Mouse (Mus musculus) gastrocnemius, adult 2 months (tissue): ENCODE data around the gene Dcst2. TPM values are rescaled to one million over a fixed set of nuclear protein-coding genes. Genes with fewer than 3 reads are reported as not detected.
A peak's percentile ranks its signal among the peaks of the same experiment; 100 is the strongest.

Experiments
- DNase-seq: peaks from one replicate; pipeline ENCODE4 v3.0.0; 2022
- H3K27ac ChIP-seq: fragments of 200-600 bp; 2 replicates; pipeline ENCODE4 v1.8.1; 2022; ENCODE audit warnings: mild to moderate bottlenecking
- H3K4me3 ChIP-seq: fragments of 200-600 bp; 2 replicates; pipeline ENCODE4 v1.8.1; 2022; ENCODE audit warnings: mild to moderate bottlenecking, moderate library complexity
- CTCF ChIP-seq: fragments of 200-600 bp; IDR thresholded peaks from 2 replicates; pipeline ENCODE4 v1.8.1; 2022; ENCODE audit warnings: antibody characterized with exemption, mild to moderate bottlenecking, moderate library complexity
- intact Hi-C: fragments of 180-260 bp; cut with DNase I; formaldehyde crosslinking; loops from one replicate; pipeline ENCODE4 v1.15.1; 2025
- total RNA-seq, 2 experiments: library from RNA; stranded (reverse); gene quantifications; 2 replicates each; pipeline ENCODE4 v1.2.3; 2021

The Dcst2 gene
- total RNA-seq, 2 experiments from 2014 or later = not detected

DNA sequence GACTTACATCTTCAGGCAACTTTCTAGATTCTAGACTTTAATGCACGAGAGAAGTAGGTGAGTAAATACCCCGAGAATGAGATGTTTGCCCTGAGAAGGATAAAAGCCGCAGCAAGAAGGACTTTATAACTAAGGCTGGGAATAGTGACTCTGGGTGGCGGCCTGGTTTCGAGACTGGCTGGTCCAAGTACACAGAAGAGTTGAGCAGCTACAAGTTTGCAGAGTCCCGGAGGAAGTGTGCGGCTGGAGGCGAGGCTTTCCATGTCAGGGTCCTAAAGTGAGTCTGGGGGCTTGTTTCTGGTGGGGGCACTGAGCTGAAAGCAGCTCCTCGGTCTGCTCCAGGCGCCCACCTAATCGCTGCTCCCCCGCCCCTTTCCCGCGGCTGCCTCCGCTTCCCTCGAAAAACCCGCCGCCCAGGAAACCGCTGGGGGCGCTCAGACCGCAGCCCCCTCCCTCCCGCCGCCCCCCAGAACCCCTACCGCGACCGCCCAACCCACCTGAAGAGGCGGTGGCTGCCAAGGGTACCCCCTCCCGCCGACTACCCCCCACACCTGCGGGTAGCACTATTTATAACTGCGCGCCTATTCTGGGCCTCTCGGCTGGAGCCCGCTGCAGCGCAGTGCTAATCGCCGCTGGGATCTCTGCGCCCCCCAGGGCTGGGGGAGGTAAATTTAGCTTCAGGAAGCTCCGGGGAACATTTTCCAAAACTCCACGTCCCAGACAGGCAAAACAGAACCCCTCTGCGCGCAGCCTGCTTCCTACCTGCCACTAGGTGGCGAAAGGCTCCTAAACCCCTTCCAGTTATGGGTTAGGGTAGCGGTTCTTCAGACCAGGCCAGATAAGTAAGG, 34.3 kb downstream of the Dcst2 start:
- intact Hi-C loops = loop anchor here (2.0 to 5.0 kb wide), 3 partner anchors 15 to 91 kb away; partner anchors contain the start of genes Flad1 and Pygo2
- peak; percentile 79 for DNase-seq
- Histone ChIP-seq H3K4me3 (peak overlapping the region; percentile 82), H3K27ac (peak overlapping the region; percentile 95)
- TF ChIP-seq CTCF = peak; percentile 91

DNA sequence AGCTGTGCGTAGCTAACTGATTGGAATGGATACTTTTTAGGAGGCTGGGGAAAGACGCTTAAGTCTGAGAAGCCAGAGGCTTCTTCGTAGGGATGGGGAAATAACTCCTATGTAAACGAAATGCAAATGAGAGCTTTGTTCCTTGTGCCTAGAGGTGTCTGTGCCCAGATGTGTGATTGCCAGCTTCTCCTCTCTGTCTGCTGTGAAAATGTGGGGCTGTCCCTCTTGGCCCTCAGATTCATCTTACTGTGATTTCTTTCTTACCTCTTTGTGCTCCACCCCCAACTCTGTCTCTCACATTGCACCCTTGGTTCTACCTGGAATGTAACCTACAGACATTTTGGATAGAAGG, 34.9 kb downstream of the Dcst2 start:
- Histone ChIP-seq H3K4me3 (peak overlapping the region; percentile 82), H3K27ac (peak overlapping the region; percentile 95)
- DNase-seq = no peak
- no peak for TF ChIP-seq CTCF
- intact Hi-C loops = loop anchor here (2.0 to 5.0 kb wide), 2 partner anchors 14 to 91 kb away; partner anchors contain the start of gene Flad1

DNA sequence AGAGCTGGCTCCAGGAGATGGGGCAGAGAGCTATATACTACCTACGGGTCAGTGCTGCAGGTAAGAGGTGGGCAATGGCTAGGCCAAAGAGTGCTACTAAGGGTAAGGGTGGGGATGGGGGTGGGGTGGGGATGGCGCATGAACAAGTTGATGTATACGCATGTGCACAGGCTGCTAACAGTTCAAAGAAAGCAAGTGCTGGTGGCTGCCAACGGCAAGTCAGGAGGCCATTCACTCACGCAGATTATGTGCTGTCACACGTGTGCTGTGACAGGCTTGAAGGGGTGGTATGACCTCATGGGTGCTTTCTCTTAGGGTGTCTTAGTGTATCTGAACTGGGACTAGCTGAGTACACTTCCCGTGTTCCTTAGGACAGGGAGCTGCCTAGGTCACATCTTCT, 39.6 kb downstream of the Dcst2 start:
- no peak for TF ChIP-seq CTCF
- Histone ChIP-seq H3K27ac (no peak overlapping the region), H3K4me3 (no peak overlapping the region)
- DNase-seq = no peak
- intact Hi-C loops = no loop called here

DNA sequence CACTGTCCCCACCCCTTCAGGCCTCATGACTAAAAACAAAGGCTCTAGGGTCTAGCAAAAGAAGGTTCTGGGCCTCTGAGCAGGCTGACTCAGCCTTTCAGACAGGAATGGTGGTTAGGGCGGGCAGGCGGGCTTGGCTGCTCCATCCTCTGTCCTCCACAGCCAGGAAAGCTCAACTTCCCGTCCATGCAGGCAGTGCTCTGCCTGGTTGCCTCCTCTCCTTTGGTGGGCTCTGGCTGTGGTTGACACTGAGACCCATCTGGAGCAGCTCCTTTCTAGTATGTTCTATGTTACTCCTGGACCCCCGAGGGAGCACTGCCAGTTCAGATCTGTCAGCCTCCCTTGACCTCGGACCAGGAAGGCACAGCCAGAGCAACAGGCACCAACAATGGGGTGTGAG, 40.9 kb downstream of the Dcst2 start, which contains the start of gene Lenep:
Gene Lenep, minus strand, starts transcription at position 101 of the 400 bp plus-strand sequence.
- H3K4me3 ChIP-seq = no peak within 1 kb of the TSS
- TF ChIP-seq CTCF = no peak
- peak; percentile 14 for DNase-seq
- intact Hi-C loops = no loop called here
- H3K27ac ChIP-seq = no peak within 1 kb of the TSS

DNA sequence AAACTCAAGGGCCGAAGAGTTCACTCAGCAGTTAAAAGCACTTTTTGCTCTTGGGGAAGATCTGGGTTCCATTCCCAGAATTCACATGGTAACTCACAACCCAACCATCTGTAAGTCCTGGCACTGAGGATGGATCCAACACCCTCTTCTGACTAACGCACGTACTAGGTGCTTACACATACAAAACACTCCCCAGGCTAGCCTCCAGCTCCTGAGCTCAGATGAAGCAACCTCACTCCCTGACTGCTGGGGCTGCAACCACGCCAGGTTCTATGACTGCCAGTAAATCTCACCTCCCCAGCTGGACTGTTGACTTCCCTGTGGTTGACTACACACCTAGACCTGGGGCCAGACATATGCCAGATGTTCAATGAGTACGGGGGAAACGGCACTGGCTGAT, 45.1 kb downstream of the Dcst2 start:
- Histone ChIP-seq H3K27ac (peak overlapping the region; percentile 78), H3K4me3 (no peak overlapping the region)
- intact Hi-C loops = no loop called here
- TF ChIP-seq CTCF = no peak
- DNase-seq = peak; percentile 77

DNA sequence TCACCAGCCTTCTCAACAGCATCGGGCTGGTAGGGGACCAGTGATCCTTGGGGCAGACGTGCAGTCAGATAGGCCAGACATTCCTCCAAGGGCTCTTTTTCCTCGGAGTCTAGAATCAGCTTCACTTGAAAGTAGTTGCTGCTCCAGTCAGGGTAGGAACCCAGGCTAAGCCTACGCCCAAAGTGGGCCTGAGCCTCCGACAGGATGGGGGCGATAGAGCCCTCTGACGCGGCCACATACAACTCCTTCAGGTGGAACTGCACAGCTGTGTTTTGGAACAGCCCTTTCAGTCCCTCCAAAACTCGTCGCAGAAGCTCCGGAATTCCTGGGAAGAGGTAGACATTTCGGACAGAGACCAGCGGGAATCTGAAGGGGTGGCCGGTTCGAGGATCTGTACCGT, 46.7 kb downstream of the Dcst2 start:
- no peak overlapping the region for H3K27ac ChIP-seq
- peak; percentile 20 for DNase-seq
- TF ChIP-seq CTCF = no peak
- H3K4me3 ChIP-seq = no peak overlapping the region
- intact Hi-C loops = no loop called here

DNA sequence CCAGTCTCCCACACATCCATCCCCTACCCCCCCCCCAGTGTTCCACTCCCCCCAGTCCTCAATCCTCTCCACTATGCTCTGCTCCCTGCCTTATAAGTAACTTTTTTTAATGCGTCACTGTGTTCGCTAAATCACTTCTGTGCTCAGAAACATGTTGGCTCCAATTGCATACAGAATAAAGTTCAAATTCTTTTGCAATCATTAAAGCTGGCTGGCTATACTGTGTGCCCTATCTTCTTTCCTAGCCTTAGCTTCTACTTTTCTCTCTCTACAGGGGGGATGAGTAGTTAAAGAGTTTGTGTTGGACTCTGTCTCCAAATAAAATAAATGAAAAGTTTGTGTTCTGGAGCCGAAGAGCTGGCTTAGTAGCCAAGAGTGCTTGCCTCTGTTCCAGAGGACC, 47.9 kb downstream of the Dcst2 start:
- intact Hi-C loops = loop anchor here (2.0 kb wide), 1 partner anchor 13 kb away; no protein-coding TSS in a partner anchor

DNA sequence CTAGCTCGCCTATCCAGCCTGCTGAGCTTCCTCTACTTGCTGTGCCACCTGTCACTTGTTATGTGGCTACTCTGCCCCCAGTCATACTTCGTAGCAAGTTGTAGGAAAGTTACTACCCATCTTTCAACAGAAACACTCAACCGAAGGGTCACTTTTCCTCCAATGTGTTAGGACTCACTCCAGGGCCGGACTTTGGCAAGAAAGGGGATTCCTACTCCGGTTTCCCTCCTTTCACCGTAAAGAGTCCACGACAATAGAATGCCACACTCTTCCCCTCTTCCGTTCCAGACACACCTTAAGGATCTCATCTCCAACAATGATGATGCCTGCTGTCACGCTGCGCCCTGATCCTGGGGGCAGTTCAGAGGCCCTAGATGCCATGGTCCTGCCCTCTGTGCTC, 49.1 kb downstream of the Dcst2 start:
- no peak for TF ChIP-seq CTCF
- Histone ChIP-seq H3K27ac (peak overlapping the region; percentile 91), H3K4me3 (peak overlapping the region; percentile 91)
- intact Hi-C loops = loop anchor here (2.0 kb wide), 1 partner anchor 14 kb away; no protein-coding TSS in a partner anchor
- no peak for DNase-seq

More for the DNA sequence above, 47.9 kb downstream of the Dcst2 start:
- no peak overlapping the region for H3K4me3 ChIP-seq
- H3K27ac ChIP-seq = no peak overlapping the region
- no peak for DNase-seq
- no peak for TF ChIP-seq CTCF

DNA sequence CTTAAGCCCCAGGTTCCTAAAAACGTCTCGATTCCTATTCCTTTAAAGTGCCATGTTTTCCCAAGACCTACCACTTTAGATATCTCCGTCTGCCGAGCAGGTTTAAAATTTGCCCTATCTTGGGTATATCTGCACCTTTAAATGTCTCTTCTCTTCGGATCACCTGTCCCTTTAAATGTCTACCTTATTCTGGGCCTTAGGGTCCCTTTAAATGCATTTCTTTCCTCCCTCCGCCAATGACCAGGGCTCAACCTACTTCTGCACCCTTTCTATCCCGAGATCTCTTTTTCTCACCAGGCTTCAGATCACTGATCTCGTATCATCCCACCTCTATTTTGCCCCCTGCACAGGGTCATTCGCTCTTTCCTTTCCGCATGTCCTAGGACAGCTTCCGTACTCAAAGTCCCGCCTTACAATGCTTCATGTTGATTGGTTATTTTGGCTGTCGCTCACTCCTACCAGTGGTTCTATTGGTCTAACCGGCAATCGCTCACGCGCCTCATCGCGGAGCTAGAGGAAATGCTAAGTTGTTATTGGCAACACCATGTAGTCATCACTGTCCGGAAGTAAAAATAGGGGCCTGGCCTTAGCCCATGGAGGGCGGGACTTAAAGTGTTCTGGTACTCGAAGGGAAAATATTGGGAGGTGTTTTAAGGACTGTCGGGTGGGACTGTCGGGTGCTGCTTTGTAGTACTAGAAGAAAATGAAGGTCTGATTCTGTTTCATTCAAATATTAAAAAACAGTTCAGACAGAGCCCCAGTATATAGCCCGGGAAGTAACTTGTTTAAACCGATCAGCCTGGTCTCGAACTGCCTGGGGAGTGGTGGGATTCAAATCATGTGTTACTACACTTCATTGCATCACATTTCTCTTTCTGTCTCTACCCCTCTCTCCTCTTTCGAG, 50.0 kb downstream of the Dcst2 start, which contains the start of gene Flad1:
Gene Flad1, minus strand, starts transcription at position 381 of the 904 bp plus-strand sequence.
- peak; percentile 95 for DNase-seq
- intact Hi-C loops = loop anchor here (2.0 kb wide), 1 partner anchor 15 kb away; no protein-coding TSS in a partner anchor
- H3K4me3 ChIP-seq = peak within 1 kb of the TSS; percentile 91
- H3K27ac ChIP-seq = peak within 1 kb of the TSS; percentile 91
- no peak for TF ChIP-seq CTCF

DNA sequence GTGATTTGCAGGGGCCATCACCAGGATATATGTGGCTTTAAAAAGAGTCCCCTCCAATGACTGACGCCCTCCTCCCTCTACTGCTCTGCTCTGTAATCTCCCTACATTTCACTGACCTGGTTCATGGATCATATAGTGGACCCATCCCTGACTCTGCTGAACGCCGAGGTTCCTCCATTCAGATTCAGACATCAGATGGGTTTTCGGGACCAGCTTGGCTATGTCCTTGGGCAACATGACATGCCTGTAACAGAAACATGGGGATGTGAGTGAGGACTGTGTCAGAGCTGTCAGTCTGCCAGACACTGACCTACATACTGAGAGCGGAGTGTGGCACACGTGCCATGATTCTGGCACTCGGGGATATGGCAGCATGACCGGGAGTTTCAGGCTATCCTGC, 54.4 kb downstream of the Dcst2 start:
- intact Hi-C loops = no loop called here
- no peak for DNase-seq
- no peak overlapping the region for H3K4me3 ChIP-seq
- no peak for TF ChIP-seq CTCF
- H3K27ac ChIP-seq = no peak overlapping the region

DNA sequence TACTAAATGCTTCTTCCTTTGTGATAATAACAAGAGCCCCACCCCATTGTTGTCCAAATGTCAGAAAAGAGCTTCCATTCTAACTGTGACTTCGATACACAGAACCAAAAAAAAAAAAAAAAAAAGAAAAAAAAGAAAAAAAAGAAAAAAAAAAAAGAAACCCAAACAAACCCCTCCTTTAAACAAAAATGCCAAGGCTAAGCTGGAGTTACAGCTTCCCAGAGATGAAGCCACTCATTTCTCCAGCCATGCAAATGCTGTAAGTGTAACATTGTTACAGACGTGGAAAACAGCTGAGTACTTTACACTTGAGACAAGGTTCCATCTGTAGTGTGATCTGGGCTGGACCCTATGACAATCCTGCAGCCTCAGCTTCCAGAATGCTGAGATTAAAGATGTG, 55.4 kb downstream of the Dcst2 start:
- Histone ChIP-seq H3K4me3 (peak overlapping the region; percentile 85), H3K27ac (no peak overlapping the region)
- no peak for DNase-seq
- no peak for TF ChIP-seq CTCF
- intact Hi-C loops = no loop called here

DNA sequence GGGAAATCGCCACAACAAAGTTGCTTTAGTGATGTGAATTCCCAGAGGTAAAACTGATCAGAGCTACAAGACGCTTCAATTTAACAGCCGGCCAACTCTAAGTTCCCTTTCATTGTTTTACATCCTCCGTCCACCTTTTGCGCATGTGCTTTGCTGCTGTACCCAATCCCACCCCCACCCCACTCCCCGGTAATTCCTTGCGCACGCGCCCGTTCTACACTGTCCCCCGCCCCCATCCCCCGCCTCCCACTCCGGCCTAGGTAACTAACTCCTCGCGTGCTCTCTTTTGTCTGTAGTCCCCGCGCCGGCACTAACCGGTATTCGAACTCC, 56.0 kb downstream of the Dcst2 start:
- Histone ChIP-seq H3K27ac (peak overlapping the region; percentile 94), H3K4me3 (peak overlapping the region; percentile 85)
- no peak for DNase-seq
- TF ChIP-seq CTCF = no peak
- intact Hi-C loops = no loop called here
